Mouse (Mus musculus): ENCODE results near the gene Gm49358.

- TF ChIP-seq POLR2A (IDR thresholded peaks at IDR 0.05; ENCODE audit: insufficient read depth, low read length) (no peak), CTCF (IDR thresholded peaks at IDR 0.05; ENCODE audit: low read depth, low read length) (no peak)
These were observed 14.0 kb downstream of the Gm49358 start for GRCm38 (mm10) chr10:86777614-86778319.
